Mouse (Mus musculus): Measurements from ENCODE around the gene Pvalb.

DNA sequence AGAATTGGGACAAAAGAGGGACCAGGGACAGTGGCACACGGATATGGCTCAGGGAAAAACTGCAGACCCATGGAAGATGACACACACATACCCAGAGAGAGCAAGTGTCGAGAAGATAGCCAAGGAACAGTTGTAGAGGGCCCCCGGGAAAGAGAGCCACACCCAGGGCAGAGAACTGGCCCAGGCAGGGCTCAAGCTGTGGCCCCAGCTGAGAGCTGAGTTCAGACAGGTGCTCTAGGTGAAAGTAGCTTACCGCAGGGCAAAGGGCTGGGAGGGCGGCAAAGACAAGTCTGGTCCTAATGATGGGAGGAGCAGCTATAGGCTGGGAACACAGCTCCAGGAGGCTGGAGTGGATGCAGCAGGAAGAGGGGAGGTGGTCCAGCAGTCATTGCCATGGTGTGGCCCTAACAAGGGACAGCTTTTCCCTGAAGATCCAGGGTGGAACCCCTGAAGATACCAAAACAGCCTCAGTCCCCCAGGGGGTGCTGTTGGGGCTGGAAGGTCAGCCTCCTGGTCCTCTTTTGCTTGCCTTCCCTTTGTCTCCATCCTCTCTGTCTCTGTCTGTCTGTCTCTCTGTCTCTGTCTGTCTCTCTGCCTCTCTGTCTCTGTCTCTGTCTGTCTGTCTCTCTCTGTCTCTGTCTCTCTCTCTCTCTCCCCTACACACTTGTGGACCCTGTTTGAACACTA, 28.8 kb upstream of the Pvalb start:
- TF ChIP-seq CTCF (IDR thresholded peaks at IDR 0.05; ENCODE audit: control insufficient read depth, insufficient read depth, insufficient replicate concordance, low read depth, low read length) (no peak), POLR2A (IDR thresholded peaks at IDR 0.05; ENCODE audit: control insufficient read depth, low read depth, low read length) (no peak)

All from testis, adult 2 months (tissue).